Mouse (Mus musculus) intestine, postnatal 0 days (tissue): ENCODE results near the gene Kxd1. TPM values are rescaled to one million over a fixed set of nuclear protein-coding genes. Genes with fewer than 3 reads are reported as not detected.
A peak's percentile ranks its signal among the peaks of the same experiment; 100 is the strongest.

Source experiments
- ATAC-seq: fragments of 200-750 bp; cut with Nextera tagmentation; 2 replicates; pipeline ENCODE4 v1.8.0; 2017; ENCODE audit warnings: mild to moderate bottlenecking, moderate TSS enrichment, moderate library complexity
- H3K27ac ChIP-seq: fragments of 300-500 bp; sonication (generic); 2 replicates; pipeline ENCODE4 v1.5.1; 2014; ENCODE audit warnings: mild to moderate bottlenecking, low read depth, low read length, moderate library complexity
- H3K27me3 ChIP-seq: fragments of 300-500 bp; sonication (generic); replicated peaks from 2 replicates; pipeline ENCODE4 v1.6.1; 2014; ENCODE audit warnings: low read length, mixed read lengths; ENCODE audit not compliant: control insufficient read depth, insufficient read depth
- H3K36me3 ChIP-seq: fragments of 300-500 bp; sonication (generic); 2 replicates; pipeline ENCODE4 v1.6.1; 2014; ENCODE audit warnings: mild to moderate bottlenecking, moderate library complexity; ENCODE audit not compliant: control insufficient read depth, insufficient read depth
- H3K4me1 ChIP-seq: fragments of 300-500 bp; sonication (generic); replicated peaks from 2 replicates; pipeline ENCODE4 v1.6.1; 2014; ENCODE audit warnings: antibody characterized with exemption, low read length, mixed read lengths; ENCODE audit not compliant: control insufficient read depth, insufficient read depth
- H3K4me2 ChIP-seq: fragments of 300-500 bp; sonication (generic); replicated peaks from 2 replicates; pipeline ENCODE4 v1.6.1; 2014; ENCODE audit warnings: low read depth, mild to moderate bottlenecking, moderate library complexity
- H3K4me3 ChIP-seq: fragments of 300-500 bp; sonication (generic); 2 replicates; pipeline ENCODE4 v1.5.1; 2014; ENCODE audit warnings: low read depth, low read length
- H3K9ac ChIP-seq: fragments of 300-500 bp; sonication (generic); 2 replicates; pipeline ENCODE4 v1.6.1; 2014; ENCODE audit warnings: mild to moderate bottlenecking, low read depth, low read length
- H3K9me3 ChIP-seq: fragments of 300-500 bp; sonication (generic); 2 replicates; pipeline ENCODE4 v1.6.1; 2016; ENCODE audit warnings: mixed run types; ENCODE audit not compliant: control insufficient read depth
- CTCF ChIP-seq: sonication (generic); IDR thresholded peaks from 2 replicates; pipeline ENCODE4 v1.5.1; 2016; ENCODE audit warnings: low read depth, mild to moderate bottlenecking, control low read depth, antibody characterized with exemption, moderate library complexity
- WGBS: fragments of 180-500 bp; shearing (Covaris S2); extraction: QIAGEN DNeasy Blood & Tissue Kit; methylation state at CpG from one replicate; pipeline ENCODE4 v1.1.7; 2014; 5-methylcytosine and 5-hydroxymethylcytosine counted together
- polyA plus RNA-seq: library from polyadenylated mRNA; unstranded; fragments of >200 nt; fragmentation: Nextera tagmentation; extraction: Ambion mirVana; gene quantifications from 2 replicates; pipeline ENCODE4 v1.2.1, GENCODE M21; 2015

The Kxd1 gene
- polyA plus RNA-seq, 1 experiment from 2014 or later: 46.4 TPM

DNA sequence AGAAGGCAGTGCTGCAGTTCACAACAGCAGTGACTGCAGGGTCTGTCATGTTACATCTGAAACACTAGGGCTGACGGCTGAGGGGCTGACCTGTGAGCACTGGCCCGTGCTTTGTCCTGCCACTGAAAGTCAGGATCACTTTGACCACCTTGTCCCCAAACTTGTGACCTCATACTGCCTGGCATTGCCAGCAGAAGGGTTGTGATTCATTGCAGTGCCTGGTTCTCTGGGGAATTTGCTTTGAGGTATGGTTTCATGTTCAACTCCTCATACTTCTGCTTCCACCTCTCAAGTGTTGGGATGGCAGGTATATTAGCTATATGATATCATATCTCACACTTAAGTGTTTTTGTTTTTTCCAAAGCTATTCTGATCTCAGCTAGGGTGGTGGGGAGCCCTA lies 7.9 kb upstream of the Kxd1 start:
- Histone ChIP-seq H3K36me3 (peaks cover 59% of the 10 kb centered on the region), H3K9me3 (no peaks in the 10 kb centered on the region), H3K27me3 (no peaks in the 10 kb centered on the region), H3K4me1 (no peaks in the 10 kb centered on the region; the same call in 1 of the 2 replicates), H3K27ac (no peak overlapping the region), H3K4me2 (no peak overlapping the region), H3K4me3 (no peak overlapping the region), H3K9ac (no peak overlapping the region)
- no peak for TF ChIP-seq CTCF
- WGBS: 96% methylated on average over 2 of the region's 2 CpGs
- no peak for ATAC-seq

DNA sequence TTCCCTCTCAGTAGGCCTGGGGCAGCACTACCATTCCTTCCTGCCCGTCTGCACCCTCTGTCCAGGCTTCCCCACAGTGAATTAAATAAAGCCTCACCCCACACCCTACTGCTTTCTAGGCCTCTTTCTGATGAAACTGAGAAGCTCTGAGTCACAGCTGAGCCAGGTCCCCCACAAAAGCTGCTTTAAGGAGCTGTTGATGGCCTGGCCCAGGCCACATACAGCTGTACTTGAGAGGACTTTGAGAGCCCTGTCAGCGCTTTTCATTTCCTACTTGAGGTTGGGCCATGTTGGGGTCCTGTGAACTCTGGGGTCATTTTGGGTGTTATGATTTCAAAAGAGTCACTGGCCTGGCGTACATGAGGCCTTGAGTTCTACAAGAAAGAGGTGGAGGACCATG lies 7.5 kb upstream of the Kxd1 start:
- no peak for TF ChIP-seq CTCF
- no peaks in the 10 kb centered on the region for H3K9me3 ChIP-seq
- H3K4me1 ChIP-seq: no peaks in the 10 kb centered on the region
- H3K27ac ChIP-seq: 0 out of 2 replicates have a peak overlapping the region, but pooled peaks have one; percentile 4
- H3K9ac ChIP-seq: no peak overlapping the region
- no peak overlapping the region for H3K4me3 ChIP-seq
- ATAC-seq: no peak
- H3K4me2 ChIP-seq: no peak overlapping the region
- no peaks in the 10 kb centered on the region for H3K27me3 ChIP-seq
- peaks cover 64% of the 10 kb centered on the region for H3K36me3 ChIP-seq
- WGBS: 87% methylated on average over 3 of the region's 3 CpGs

DNA sequence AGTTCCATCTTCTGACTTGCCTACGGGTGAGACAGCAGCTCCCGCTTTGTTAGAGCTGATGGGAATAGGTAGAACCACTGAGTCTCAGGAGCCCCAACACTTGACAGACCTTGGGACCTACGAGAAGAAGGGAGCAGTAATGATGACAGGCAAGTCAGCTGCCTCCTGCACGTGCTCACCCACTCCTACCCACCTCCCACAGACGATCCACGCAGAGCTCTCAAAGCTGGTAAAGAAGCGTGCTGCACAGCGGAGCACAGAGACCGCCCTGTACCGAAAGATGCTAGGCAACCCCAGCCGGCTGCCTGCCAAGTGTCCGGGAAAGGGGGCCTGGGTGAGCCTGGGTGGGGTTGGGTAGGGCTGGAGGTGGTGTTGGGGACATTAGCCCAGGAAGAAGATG lies 6.5 kb upstream of the Kxd1 start:
- WGBS: 93% methylated on average over 12 of the region's 12 CpGs
- no peak overlapping the region for H3K9ac ChIP-seq
- no peak for ATAC-seq
- peaks cover 64% of the 10 kb centered on the region for H3K36me3 ChIP-seq
- H3K27me3 ChIP-seq: no peaks in the 10 kb centered on the region
- 0 out of 2 replicates have a peak overlapping the region, but pooled peaks have one; percentile 4 for H3K27ac ChIP-seq
- H3K4me1 ChIP-seq: no peaks in the 10 kb centered on the region
- H3K9me3 ChIP-seq: no peaks in the 10 kb centered on the region
- no peak overlapping the region for H3K4me3 ChIP-seq
- TF ChIP-seq CTCF: no peak
- no peak overlapping the region for H3K4me2 ChIP-seq

DNA sequence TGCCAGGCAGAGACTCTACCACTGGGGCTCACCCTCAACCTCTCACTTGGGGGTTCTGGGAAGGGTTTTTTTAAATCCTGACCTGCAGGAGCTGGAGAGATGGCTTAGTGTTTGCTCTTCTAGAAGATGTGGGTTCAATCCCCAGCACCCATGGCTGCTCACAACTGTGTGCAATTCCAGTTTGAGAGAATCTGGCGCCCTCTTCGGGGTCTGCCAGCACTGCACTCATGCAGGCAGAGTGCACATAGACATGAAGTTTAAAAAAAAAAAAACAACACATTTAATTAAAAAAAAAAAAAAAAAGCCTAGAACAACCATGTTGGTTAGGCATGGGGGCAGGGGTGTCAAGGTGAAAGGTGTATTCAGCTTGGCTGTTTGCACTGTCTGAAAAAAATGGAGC lies 2.6 kb upstream of the Kxd1 start:
- ATAC-seq: no peak
- peak; percentile 32; the same call in 1 of the 2 replicates for TF ChIP-seq CTCF
- 94% methylated on average over 2 of the region's 2 CpGs for WGBS
- Histone ChIP-seq H3K4me3 (no peak overlapping the region), H3K27me3 (no peaks in the 10 kb centered on the region), H3K4me2 (no peak overlapping the region), H3K9ac (no peak overlapping the region), H3K9me3 (no peaks in the 10 kb centered on the region), H3K27ac (no peak overlapping the region), H3K4me1 (0 out of 2 replicates have a peak, but pooled peaks cover 6% of the 10 kb centered on the region), H3K36me3 (peaks cover 50% of the 10 kb centered on the region)

DNA sequence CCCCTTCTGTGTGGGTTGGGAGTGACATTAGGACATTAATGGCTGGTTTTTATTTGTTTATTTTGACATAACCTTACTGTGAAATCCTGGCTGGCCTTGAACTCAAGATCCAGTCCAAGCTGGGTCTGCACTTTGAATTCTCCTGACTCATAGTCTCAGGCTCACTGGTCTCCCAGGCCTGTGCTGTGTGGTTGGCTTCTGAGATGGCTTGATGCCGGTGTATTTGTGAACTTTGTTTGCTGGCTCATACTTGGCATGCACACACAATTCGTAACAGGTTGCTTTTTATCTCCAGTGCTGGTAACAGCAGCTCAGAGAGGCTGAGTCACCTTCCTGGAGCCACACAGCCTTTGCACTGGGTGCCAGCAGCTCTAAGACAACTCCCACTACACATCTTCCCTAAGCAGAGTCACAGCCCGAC lies 2.0 kb upstream of the Kxd1 start:
- no peak for ATAC-seq
- Histone ChIP-seq H3K9me3 (no peaks in the 10 kb centered on the region), H3K9ac (no peak overlapping the region), H3K27ac (0 out of 2 replicates have a peak overlapping the region, but pooled peaks have one; percentile 60), H3K27me3 (no peaks in the 10 kb centered on the region), H3K4me1 (0 out of 2 replicates have a peak, but pooled peaks cover 6% of the 10 kb centered on the region), H3K36me3 (peaks cover 44% of the 10 kb centered on the region), H3K4me3 (no peak overlapping the region), H3K4me2 (no peak overlapping the region)
- 82% methylated on average over 3 of the region's 3 CpGs for WGBS
- no peak for TF ChIP-seq CTCF

DNA sequence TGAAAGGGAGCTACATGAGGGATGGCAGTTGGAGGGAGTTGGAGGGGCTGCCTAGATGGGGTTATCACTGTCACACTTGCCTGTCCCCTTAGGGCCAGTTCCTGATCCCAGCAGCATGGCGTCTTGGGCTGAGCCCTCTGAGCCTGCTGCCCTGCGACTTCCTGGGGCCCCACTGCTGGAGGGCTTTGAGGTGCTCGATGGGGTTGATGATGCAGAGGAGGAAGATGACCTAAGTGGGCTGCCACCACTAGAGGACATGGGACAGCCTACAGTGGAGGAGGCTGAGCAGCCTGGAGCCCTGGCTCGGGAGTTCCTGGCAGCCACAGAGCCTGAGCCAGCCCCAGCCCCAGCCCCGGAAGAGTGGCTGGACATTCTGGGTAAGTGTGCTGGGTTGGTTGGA lies 1.5 kb upstream of the Kxd1 start:
- Histone ChIP-seq H3K27ac (peak overlapping the region; percentile 60), H3K9ac (no peak overlapping the region), H3K27me3 (no peaks in the 10 kb centered on the region), H3K9me3 (no peaks in the 10 kb centered on the region), H3K4me1 (0 out of 2 replicates have a peak, but pooled peaks cover 6% of the 10 kb centered on the region), H3K4me3 (no peak overlapping the region), H3K36me3 (peaks cover 39% of the 10 kb centered on the region), H3K4me2 (peak overlapping the region; percentile 81)
- ATAC-seq: no peak
- TF ChIP-seq CTCF: no peak
- 79% methylated on average over 5 of the region's 5 CpGs for WGBS
